Mouse (Mus musculus): ENCODE results near the gene Rab43. TPM values are rescaled to one million over a fixed set of nuclear protein-coding genes. Genes with fewer than 3 reads are reported as not detected.

The Rab43 gene
- polyA plus RNA-seq, 1 experiment: 78.0 TPM

GRCm38 (mm10) chr6:87759404-87759803 lies 52.6 kb downstream of the Rab43 start:
- H3K4me1 ChIP-seq (ENCODE audit: control insufficient read depth, insufficient read depth, low read length): no peaks in the 10 kb centered on the region
- no peak for TF ChIP-seq CTCF (IDR thresholded peaks at IDR 0.05; ENCODE audit: low read depth, low read length)
- TF ChIP-seq POLR2A (IDR thresholded peaks at IDR 0.05; ENCODE audit: borderline replicate concordance, low read depth, low read length): no peak
- H3K27ac ChIP-seq (ENCODE audit: insufficient read depth, low read depth, low read length): no peak overlapping the region
- no peak overlapping the region for H3K4me3 ChIP-seq (ENCODE audit: insufficient read depth, low read length)

DNA sequence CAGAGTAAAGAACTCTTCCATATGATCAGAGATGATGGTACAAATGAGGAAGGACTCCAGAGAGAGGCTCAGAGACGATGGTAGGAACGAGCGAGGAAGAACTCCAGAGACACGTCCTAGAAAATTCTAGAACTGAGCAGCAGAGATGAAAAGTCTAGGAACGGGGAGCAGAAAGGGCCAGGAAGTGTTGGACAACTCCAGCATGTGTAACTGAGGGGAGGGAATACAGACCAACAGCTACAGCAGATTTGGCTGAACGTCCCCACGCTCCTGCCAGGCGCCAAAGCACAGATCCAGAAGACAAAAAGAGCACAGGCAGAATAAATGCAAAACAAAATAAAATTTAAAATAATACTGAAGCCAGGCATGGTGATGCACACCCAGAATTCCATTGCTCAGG lies 55.1 kb downstream of the Rab43 start:
- TF ChIP-seq CTCF (IDR thresholded peaks at IDR 0.05; ENCODE audit: low read depth, low read length) (no peak), POLR2A (IDR thresholded peaks at IDR 0.05; ENCODE audit: borderline replicate concordance, low read depth, low read length) (no peak)
- Histone ChIP-seq H3K4me3 (ENCODE audit: insufficient read depth, low read length) (no peak overlapping the region), H3K4me1 (ENCODE audit: control insufficient read depth, insufficient read depth, low read length) (no peaks in the 10 kb centered on the region), H3K27ac (ENCODE audit: insufficient read depth, low read depth, low read length) (no peak overlapping the region)

DNA sequence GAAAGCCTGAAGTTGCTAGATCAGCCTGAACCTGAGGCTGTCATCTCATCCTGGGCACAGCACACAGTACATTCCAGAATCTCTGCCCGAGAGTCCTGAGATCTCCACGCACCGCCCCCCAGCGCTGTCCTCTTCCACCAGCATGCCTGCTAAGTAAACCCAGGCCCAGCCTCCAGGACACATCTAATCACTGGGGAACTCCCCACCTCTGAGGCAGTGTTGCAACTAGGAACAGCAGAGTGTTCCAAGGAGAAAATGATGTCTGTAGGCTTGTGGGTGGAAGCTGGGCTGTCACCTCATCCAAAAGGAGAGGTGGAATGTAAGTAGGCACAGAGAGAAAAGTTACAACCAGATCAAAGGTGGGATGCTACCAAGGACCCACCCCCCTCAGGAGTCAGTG lies 56.8 kb downstream of the Rab43 start:
- Histone ChIP-seq H3K27ac (ENCODE audit: insufficient read depth, low read depth, low read length) (no peak overlapping the region), H3K4me3 (ENCODE audit: insufficient read depth, low read length) (no peak overlapping the region), H3K4me1 (ENCODE audit: control insufficient read depth, insufficient read depth, low read length) (no peaks in the 10 kb centered on the region)
- TF ChIP-seq CTCF (IDR thresholded peaks at IDR 0.05; ENCODE audit: low read depth, low read length) (no peak), POLR2A (IDR thresholded peaks at IDR 0.05; ENCODE audit: borderline replicate concordance, low read depth, low read length) (no peak)

- TF ChIP-seq POLR2A (IDR thresholded peaks at IDR 0.05; ENCODE audit: borderline replicate concordance, low read depth, low read length): no peak
- no peak overlapping the region for H3K4me3 ChIP-seq (ENCODE audit: insufficient read depth, low read length)
- H3K4me1 ChIP-seq (ENCODE audit: control insufficient read depth, insufficient read depth, low read length): peaks cover 2% of the 10 kb centered on the region; the same call in 1 of the 2 replicates
These were observed 60.4 kb downstream of the Rab43 start for GRCm38 (mm10) chr6:87751574-87751973.

DNA sequence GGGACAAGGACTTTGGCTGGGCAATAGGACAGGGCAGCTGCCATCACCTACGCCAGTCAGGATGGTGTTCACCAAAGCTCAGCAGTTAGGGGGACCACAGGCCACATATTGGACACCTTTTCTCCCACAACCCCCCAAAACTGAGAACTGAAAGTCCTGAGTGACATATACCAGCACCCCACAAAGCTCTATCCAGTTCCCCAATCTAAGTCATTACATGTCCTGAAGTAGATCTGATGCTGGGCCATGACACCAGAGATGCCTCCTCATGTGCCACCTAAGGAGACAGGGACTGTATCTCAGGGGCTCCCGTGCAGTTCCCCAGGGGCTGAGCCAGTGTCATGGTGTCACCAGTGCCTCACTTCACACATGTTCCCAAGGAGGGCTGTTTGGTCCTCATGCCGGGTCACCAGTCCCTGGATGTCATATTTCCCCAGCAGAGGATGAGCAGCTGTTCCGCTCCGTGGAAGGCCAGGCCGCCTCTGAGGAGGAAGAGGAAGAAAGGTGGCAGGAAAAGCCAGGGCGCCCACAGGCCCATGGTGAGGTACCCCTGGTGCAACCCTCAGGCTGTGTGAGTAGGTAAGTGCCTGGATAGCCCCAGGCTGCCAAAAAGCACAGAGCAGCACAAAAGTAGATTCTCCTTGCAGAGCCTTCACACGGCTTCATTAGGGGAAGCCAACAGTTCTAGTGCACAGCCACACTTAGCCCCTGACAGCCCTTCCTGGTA lies 61.6 kb downstream of the Rab43 start:
- no peak overlapping the region for H3K4me3 ChIP-seq (ENCODE audit: insufficient read depth, low read length)
- no peak for TF ChIP-seq POLR2A (IDR thresholded peaks at IDR 0.05; ENCODE audit: borderline replicate concordance, low read depth, low read length)
- no peak for TF ChIP-seq CTCF (IDR thresholded peaks at IDR 0.05; ENCODE audit: low read depth, low read length)
- H3K27ac ChIP-seq (ENCODE audit: insufficient read depth, low read depth, low read length): no peak overlapping the region
- peaks cover 5% of the 10 kb centered on the region; the same call in 1 of the 2 replicates for H3K4me1 ChIP-seq (ENCODE audit: control insufficient read depth, insufficient read depth, low read length)

More at GRCm38 (mm10) chr6:87751574-87751973, 60.4 kb downstream of the Rab43 start:
- no peak overlapping the region for H3K27ac ChIP-seq (ENCODE audit: insufficient read depth, low read depth, low read length)

DNA sequence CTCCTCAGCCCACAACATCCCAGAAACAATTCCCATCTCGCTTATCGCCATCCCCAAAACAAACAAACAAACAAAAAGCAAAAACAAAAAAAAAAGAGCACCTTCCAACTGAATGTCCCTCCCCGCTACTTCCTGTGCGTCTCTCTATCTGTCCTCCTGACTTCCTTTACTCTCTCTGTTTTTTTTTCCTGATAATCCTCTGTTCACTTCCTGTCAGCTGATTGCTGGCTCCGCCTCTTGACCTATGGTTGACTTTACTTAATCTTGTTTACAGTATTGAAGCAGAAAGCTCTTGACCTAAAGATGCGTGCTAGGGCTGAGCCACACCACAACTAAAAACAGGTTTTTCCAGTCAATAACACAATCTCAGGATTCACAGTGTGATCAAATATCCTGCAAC lies 63.4 kb downstream of the Rab43 start:
- Histone ChIP-seq H3K4me3 (ENCODE audit: insufficient read depth, low read length) (no peak overlapping the region), H3K27ac (ENCODE audit: insufficient read depth, low read depth, low read length) (no peak overlapping the region), H3K4me1 (ENCODE audit: control insufficient read depth, insufficient read depth, low read length) (peaks cover 7% of the 10 kb centered on the region; the same call in 1 of the 2 replicates)
- TF ChIP-seq POLR2A (IDR thresholded peaks at IDR 0.05; ENCODE audit: borderline replicate concordance, low read depth, low read length): no peak
- no peak for TF ChIP-seq CTCF (IDR thresholded peaks at IDR 0.05; ENCODE audit: low read depth, low read length)

DNA sequence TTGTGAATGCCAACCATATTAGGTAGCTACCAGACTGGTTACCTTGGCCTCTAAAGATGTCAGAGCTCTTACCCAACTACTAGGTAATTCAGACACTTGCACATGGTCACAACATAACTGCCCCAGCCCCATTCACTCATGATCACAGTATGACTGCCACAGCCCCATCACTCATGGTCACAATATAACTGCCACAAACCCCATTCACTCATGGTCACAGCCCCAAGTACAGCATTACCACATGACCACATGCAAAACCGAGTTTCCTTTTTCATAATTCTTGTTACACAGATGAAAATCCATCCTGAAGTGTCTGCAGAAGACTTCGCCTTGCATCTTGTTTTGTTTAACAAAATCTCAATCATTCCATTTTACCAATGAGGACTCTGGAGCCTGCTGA lies 63.9 kb downstream of the Rab43 start:
- H3K4me1 ChIP-seq (ENCODE audit: control insufficient read depth, insufficient read depth, low read length): peaks cover 7% of the 10 kb centered on the region
- TF ChIP-seq POLR2A (IDR thresholded peaks at IDR 0.05; ENCODE audit: borderline replicate concordance, low read depth, low read length) (no peak), CTCF (IDR thresholded peaks at IDR 0.05; ENCODE audit: low read depth, low read length) (no peak)
- H3K27ac ChIP-seq (ENCODE audit: insufficient read depth, low read depth, low read length): no peak overlapping the region
- no peak overlapping the region for H3K4me3 ChIP-seq (ENCODE audit: insufficient read depth, low read length)

DNA sequence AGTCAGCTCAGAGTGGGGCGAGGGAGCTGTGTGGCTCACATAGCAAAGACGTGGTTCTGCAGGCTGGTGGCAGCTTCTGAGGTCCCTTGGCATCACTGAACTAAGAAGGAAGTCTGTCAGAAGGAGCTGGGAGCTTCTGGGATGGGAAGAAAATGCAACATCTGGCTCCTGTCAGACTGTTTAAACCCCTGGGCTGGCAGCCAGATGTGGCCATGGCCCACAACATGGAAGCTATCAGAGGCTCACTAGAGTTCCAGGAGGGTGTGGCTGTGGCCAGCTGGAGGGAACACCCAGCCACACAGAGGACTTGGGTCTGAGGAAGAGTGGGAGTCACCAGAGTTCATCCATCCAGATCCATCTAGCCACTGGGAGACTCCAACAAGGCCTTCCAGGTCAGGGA lies 65.1 kb downstream of the Rab43 start:
- TF ChIP-seq POLR2A (IDR thresholded peaks at IDR 0.05; ENCODE audit: borderline replicate concordance, low read depth, low read length): no peak
- TF ChIP-seq CTCF (IDR thresholded peaks at IDR 0.05; ENCODE audit: low read depth, low read length): no peak
- H3K4me1 ChIP-seq (ENCODE audit: control insufficient read depth, insufficient read depth, low read length): peaks cover 12% of the 10 kb centered on the region
- no peak overlapping the region for H3K27ac ChIP-seq (ENCODE audit: insufficient read depth, low read depth, low read length)
- H3K4me3 ChIP-seq (ENCODE audit: insufficient read depth, low read length): no peak overlapping the region

- peaks cover 12% of the 10 kb centered on the region for H3K4me1 ChIP-seq (ENCODE audit: control insufficient read depth, insufficient read depth, low read length)
- no peak for TF ChIP-seq CTCF (IDR thresholded peaks at IDR 0.05; ENCODE audit: low read depth, low read length)
- no peak for TF ChIP-seq POLR2A (IDR thresholded peaks at IDR 0.05; ENCODE audit: borderline replicate concordance, low read depth, low read length)
- no peak overlapping the region for H3K27ac ChIP-seq (ENCODE audit: insufficient read depth, low read depth, low read length)
- no peak overlapping the region for H3K4me3 ChIP-seq (ENCODE audit: insufficient read depth, low read length)
These were observed 65.9 kb downstream of the Rab43 start for GRCm38 (mm10) chr6:87746059-87746458.

- TF ChIP-seq CTCF (IDR thresholded peaks at IDR 0.05; ENCODE audit: low read depth, low read length): no peak
- TF ChIP-seq POLR2A (IDR thresholded peaks at IDR 0.05; ENCODE audit: borderline replicate concordance, low read depth, low read length): no peak
- no peak overlapping the region for H3K4me3 ChIP-seq (ENCODE audit: insufficient read depth, low read length)
- H3K4me1 ChIP-seq (ENCODE audit: control insufficient read depth, insufficient read depth, low read length): peaks cover 12% of the 10 kb centered on the region
- no peak overlapping the region for H3K27ac ChIP-seq (ENCODE audit: insufficient read depth, low read depth, low read length)
These were observed 66.7 kb downstream of the Rab43 start for GRCm38 (mm10) chr6:87745301-87745700.

All from bone marrow macrophage, adult 2 months (primary cell).